Mouse (Mus musculus) embryonic fibroblast, embryonic 13.5 days (primary cell): ENCODE results near the gene Fndc9.

Source experiments
- CTCF ChIP-seq: IDR thresholded peaks from 2 replicates; pipeline ENCODE4 v1.5.1; 2011; ENCODE audit warnings: mild to moderate bottlenecking, control low read depth, low read length, moderate library complexity, borderline replicate concordance; ENCODE audit not compliant: insufficient read depth
- POLR2A ChIP-seq: IDR thresholded peaks from 2 replicates; pipeline ENCODE4 v1.6.1; 2011; ENCODE audit warnings: low read depth, mild to moderate bottlenecking, control low read depth, low read length, moderate library complexity

DNA sequence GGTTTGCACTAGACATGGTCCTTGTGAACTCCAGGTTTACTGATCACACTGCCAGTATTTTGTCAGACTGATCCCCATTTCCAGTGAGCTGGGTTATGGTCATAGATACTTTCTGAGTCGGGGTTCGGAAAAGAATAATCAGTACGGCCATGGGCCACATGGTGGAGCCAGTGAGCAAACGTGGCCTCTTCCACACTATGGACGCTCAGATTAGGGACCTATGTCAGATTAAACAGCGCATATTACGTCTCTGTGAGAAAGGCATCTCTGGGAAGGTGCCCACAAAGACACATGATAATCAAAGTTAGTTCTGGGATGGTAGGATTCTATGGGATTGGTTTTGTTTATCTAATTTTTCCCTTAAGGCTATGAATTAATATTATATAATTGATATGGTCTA lies 33.7 kb downstream of the Fndc9 start:
- TF ChIP-seq CTCF (peak; percentile 64; the same call in 1 of the 2 replicates), POLR2A (no peak)
